Mouse (Mus musculus): ENCODE results near the gene Brwd3. TPM values are rescaled to one million over a fixed set of nuclear protein-coding genes. Genes with fewer than 3 reads are reported as not detected.

Gene Brwd3
- polyA plus RNA-seq, 1 experiment from 2014 or later = 2.8 TPM

DNA sequence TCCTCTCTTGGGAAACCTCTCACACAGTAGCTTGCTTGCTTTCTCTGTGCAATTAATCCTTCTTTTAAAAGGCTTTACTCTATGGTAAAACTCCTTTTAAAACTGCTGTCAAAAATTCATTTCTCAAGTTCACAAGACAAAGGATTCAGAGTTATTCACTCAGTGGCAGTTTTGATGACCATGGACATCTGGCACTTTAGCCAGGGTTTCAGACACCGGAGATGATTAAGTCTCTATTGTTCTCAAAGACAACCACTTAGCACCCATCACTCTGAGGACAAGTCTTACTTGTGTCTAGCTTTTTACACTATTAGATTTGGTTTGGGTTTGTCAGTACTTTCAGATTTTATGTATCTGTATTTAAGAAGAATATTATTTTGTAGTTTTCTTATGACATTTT lies 104.6 kb downstream of the Brwd3 start:
- ATAC-seq (ENCODE audit: low read depth) = no peak
- H3K27ac ChIP-seq (replicated peaks) = no peak overlapping the region
- H3K9ac ChIP-seq = no peak overlapping the region
- 62% methylated on average over 1 of the region's 1 CpGs for WGBS
- no peaks in the 10 kb centered on the region for H3K4me1 ChIP-seq (replicated peaks)
- no peaks in the 10 kb centered on the region for H3K36me3 ChIP-seq
- H3K4me2 ChIP-seq = no peak overlapping the region
- H3K4me3 ChIP-seq = no peak overlapping the region
- H3K27me3 ChIP-seq = no peaks in the 10 kb centered on the region
- no peaks in the 10 kb centered on the region for H3K9me3 ChIP-seq

DNA sequence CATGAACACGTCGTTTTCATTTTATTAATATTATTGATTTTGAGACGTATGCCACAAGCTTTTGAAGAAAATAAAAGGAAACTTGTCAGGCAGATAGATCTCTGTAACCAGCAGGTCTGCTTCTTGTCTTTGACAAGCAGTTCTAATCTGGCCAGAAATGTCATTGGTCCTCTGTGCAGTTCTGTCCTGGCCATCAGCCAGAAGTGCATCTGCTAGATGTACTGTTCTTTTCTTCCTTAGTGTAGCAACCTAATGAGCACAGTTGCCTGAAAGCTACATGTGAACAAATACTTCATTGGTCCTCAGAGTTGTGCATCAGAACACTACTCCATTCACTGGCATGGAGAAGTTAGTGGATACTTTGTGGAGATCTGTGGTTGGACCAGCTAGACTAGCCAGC lies 105.1 kb downstream of the Brwd3 start:
- Histone ChIP-seq H3K4me1 (replicated peaks) (no peaks in the 10 kb centered on the region), H3K9ac (no peak overlapping the region), H3K27ac (replicated peaks) (no peak overlapping the region), H3K27me3 (no peaks in the 10 kb centered on the region), H3K36me3 (no peaks in the 10 kb centered on the region), H3K4me2 (no peak overlapping the region), H3K9me3 (no peaks in the 10 kb centered on the region), H3K4me3 (no peak overlapping the region)
- ATAC-seq (ENCODE audit: low read depth) = no peak
- 78% methylated on average over 3 of the region's 3 CpGs for WGBS

- no peaks in the 10 kb centered on the region for H3K4me1 ChIP-seq (replicated peaks)
- no peaks in the 10 kb centered on the region for H3K27me3 ChIP-seq
- H3K9me3 ChIP-seq = no peaks in the 10 kb centered on the region
- 78% methylated on average over 3 of the region's 3 CpGs for WGBS
- no peak overlapping the region for H3K4me2 ChIP-seq
- H3K9ac ChIP-seq = no peak overlapping the region
- H3K4me3 ChIP-seq = no peak overlapping the region
- no peak for ATAC-seq (ENCODE audit: low read depth)
- H3K36me3 ChIP-seq = no peaks in the 10 kb centered on the region
- H3K27ac ChIP-seq (replicated peaks) = no peak overlapping the region
Measured at GRCm38 (mm10) chrX:108728334-108728733, 105.8 kb downstream of the Brwd3 start.

DNA sequence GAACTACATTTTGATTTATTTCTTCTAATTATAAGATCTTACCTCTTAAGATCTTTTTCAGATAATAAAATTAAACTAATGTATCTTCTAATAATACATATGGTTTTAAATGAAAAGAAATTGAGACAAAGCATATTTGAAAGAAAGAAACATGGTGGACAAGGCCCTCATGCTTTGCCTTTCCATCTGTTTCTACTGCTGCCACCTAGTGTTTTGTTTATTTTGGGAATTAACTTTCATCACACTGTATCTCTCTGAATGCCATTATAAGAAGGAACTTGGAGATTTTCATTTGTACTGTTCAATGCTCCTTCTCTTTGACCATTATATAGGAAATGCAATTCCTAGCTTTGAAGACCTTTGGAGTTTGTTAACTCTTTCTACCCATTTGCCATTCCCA lies 109.9 kb downstream of the Brwd3 start:
- ATAC-seq (ENCODE audit: low read depth) = no peak
- Histone ChIP-seq H3K27ac (replicated peaks) (no peak overlapping the region), H3K4me1 (replicated peaks) (no peaks in the 10 kb centered on the region), H3K36me3 (no peaks in the 10 kb centered on the region), H3K4me3 (no peak overlapping the region), H3K9ac (no peak overlapping the region), H3K9me3 (no peaks in the 10 kb centered on the region), H3K4me2 (no peak overlapping the region), H3K27me3 (no peaks in the 10 kb centered on the region)

DNA sequence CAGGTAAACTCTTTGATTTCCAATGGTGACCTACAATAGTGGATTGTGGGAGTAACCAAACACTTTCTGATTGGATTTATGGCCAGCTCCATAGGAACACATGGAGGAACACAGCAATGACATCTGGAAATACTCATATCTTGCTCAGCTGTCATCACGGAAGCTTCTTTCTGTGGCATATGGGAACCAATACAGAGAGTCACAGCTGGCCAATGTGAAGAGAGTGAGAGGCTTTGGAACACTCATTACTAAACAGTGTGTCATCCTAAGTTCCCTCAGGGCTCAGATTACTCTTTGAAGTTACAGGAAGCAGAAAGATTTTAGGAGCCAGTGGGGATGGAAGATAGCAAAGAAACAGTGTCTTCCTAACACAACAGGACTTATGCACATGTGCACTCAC lies 111.7 kb downstream of the Brwd3 start:
- no peak overlapping the region for H3K27ac ChIP-seq (replicated peaks)
- WGBS = 70% methylated on average over 1 of the region's 1 CpGs
- ATAC-seq (ENCODE audit: low read depth) = no peak

DNA sequence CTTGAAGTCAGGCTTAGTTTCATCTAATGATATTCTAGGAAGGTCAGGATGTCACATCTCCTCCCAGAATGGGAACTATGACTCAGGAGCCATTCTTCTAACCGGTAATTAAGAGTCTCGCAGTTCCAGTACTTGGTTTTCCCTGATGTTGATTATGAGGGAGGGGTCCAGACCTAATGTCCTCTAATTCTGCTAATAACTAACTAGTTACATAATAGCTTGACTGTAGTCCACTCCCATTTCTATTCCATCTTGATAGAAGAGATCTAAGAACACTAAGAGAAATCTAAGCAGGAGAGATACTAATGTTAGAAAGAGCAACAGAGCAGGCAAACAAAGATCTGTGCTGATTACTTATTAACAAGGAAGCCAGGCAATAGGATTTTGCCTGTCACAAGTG lies 129.9 kb downstream of the Brwd3 start:
- 77% methylated on average over 2 of the region's 2 CpGs for whole genome bisulfite sequencing
- Histone ChIP-seq H3K4me1 (replicated peaks) (no peaks in the 10 kb centered on the region), H3K9me3 (no peaks in the 10 kb centered on the region)

More for the DNA sequence above, 111.7 kb downstream of the Brwd3 start:
- Histone ChIP-seq H3K4me2 (no peak overlapping the region), H3K4me1 (replicated peaks) (no peaks in the 10 kb centered on the region), H3K36me3 (no peaks in the 10 kb centered on the region), H3K4me3 (no peak overlapping the region), H3K9ac (no peak overlapping the region), H3K9me3 (no peaks in the 10 kb centered on the region), H3K27me3 (no peaks in the 10 kb centered on the region)

More for the DNA sequence above, 129.9 kb downstream of the Brwd3 start:
- no peak for ATAC-seq (ENCODE audit: low read depth)
- no peak overlapping the region for H3K4me3 ChIP-seq
- H3K27me3 ChIP-seq = no peaks in the 10 kb centered on the region
- H3K4me2 ChIP-seq = no peak overlapping the region
- H3K9ac ChIP-seq = no peak overlapping the region
- H3K27ac ChIP-seq (replicated peaks) = no peak overlapping the region
- H3K36me3 ChIP-seq = no peaks in the 10 kb centered on the region

Other genes with a start within 250 kb of the Brwd3 start
- gene Gm379, start 169.5 kb downstream of the Brwd3 start, polyA plus RNA-seq (2015; fragmentation: Nextera tagmentation; extraction: Ambion mirVana) = not detected in 2 replicates
- 11.2 and 11.4 TPM in 2 replicates for gene Hmgn5, start 179.0 kb upstream of the Brwd3 start, polyA plus RNA-seq (2015; fragmentation: Nextera tagmentation; extraction: Ambion mirVana)